Mouse (Mus musculus): ENCODE data around the gene Rpl22l1.

DNA sequence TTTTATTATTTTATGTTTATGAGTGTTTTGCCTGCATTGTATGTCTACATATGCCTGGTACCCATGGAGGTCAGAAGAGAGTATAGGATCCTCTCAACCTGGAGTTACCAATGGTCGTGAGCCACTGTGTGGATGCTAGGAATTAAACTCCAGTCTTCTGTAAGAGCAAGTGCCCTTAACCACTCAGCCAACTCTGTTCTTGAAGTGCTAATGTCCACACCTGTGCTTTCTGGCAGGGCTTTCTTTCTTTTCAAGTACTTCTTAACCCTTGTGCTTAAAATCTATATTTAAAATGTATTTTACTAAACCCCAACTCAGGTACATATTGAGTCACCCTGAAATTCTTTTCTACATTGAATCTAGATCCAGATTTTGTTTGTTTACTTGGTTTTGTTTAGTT, 21.0 kb downstream of the Rpl22l1 start:
- TF ChIP-seq CTCF (IDR thresholded peaks at IDR 0.05; ENCODE audit: control insufficient read depth, insufficient read depth, insufficient replicate concordance, low read depth, low read length) (no peak), POLR2A (IDR thresholded peaks at IDR 0.05; ENCODE audit: control insufficient read depth, low read depth, low read length) (no peak)

Measured in testis, adult 2 months (tissue).